Mouse (Mus musculus) liver, embryonic 15.5 days (tissue): ENCODE results near the gene Fam208a. TPM values are rescaled to one million over a fixed set of nuclear protein-coding genes. Genes with fewer than 3 reads are reported as not detected.

Experiments used
- ATAC-seq: fragments of 200-750 bp; cut with Nextera tagmentation; 2 replicates; pipeline ENCODE4 v1.8.0; 2017; ENCODE audit warnings: moderate number of reproducible peaks, mild to moderate bottlenecking, moderate library complexity; ENCODE audit not compliant: insufficient read depth
- H3K27ac ChIP-seq: fragments of 300-500 bp; sonication (generic); replicated peaks from 2 replicates; pipeline ENCODE4 v1.5.1; 2015; ENCODE audit warnings: mild to moderate bottlenecking, inconsistent platforms
- H3K27me3 ChIP-seq: fragments of 300-500 bp; sonication (generic); 2 replicates; pipeline ENCODE4 v1.6.1; 2015; ENCODE audit warnings: mild to moderate bottlenecking, inconsistent platforms
- H3K36me3 ChIP-seq: fragments of 300-500 bp; sonication (generic); replicated peaks from 2 replicates; pipeline ENCODE4 v1.6.1; 2015; ENCODE audit warnings: moderate library complexity, mild to moderate bottlenecking, inconsistent platforms
- H3K4me1 ChIP-seq: fragments of 300-500 bp; sonication (generic); replicated peaks from 2 replicates; pipeline ENCODE4 v1.6.1; 2015; ENCODE audit warnings: inconsistent platforms
- H3K4me2 ChIP-seq: fragments of 300-500 bp; sonication (generic); 2 replicates; pipeline ENCODE4 v1.6.1; 2015; ENCODE audit warnings: moderate library complexity, mild to moderate bottlenecking, inconsistent platforms
- H3K4me3 ChIP-seq: fragments of 300-500 bp; sonication (generic); replicated peaks from 2 replicates; pipeline ENCODE4 v1.5.1; 2015; ENCODE audit warnings: mild to moderate bottlenecking, inconsistent platforms
- H3K9ac ChIP-seq: fragments of 300-500 bp; sonication (generic); 2 replicates; pipeline ENCODE4 v1.6.1; 2015; ENCODE audit warnings: moderate library complexity, mild to moderate bottlenecking, inconsistent platforms
- H3K9me3 ChIP-seq: fragments of 300-500 bp; sonication (generic); replicated peaks from 2 replicates; pipeline ENCODE4 v1.6.1; 2016; ENCODE audit warnings: inconsistent platforms
- WGBS: fragments of 180-500 bp; shearing (Covaris S2); methylation state at CpG from one replicate; pipeline ENCODE4 v1.1.7; 2015; ENCODE audit warnings: mixed read lengths; ENCODE audit not compliant: insufficient replicate concordance; 5-methylcytosine and 5-hydroxymethylcytosine counted together
- polyA plus RNA-seq: library from polyadenylated mRNA; unstranded; fragments of >200 nt; fragmentation: Nextera tagmentation; extraction: Ambion mirVana; gene quantifications from 2 replicates; pipeline ENCODE4 v1.2.1, GENCODE M21; 2015

Fam208a gene
- polyA plus RNA-seq, 1 experiment from 2014 or later: 4.1 TPM

DNA sequence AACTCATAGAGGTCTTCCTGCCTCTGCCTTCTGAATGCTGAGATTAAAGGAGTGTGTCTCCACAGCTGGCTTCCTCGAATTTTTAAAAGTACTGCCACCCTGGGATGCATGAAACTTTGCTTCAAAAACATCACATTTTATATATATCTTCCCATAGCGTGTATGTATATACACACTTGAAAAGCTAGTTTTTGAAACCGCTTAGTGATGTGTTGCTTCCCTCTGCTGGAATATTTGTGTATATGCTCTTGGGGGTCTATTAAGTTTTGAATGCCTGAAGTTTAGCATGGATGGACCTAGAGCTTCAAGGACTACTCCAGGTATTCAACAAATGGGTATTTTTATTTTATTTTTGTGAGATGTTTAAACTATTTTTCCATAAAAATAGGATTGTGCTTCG, 14.7 kb upstream of the Fam208a start:
- Histone ChIP-seq H3K9ac (no peak overlapping the region), H3K36me3 (no peaks in the 10 kb centered on the region), H3K9me3 (no peaks in the 10 kb centered on the region), H3K27ac (no peak overlapping the region), H3K27me3 (no peaks in the 10 kb centered on the region), H3K4me2 (no peak overlapping the region), H3K4me1 (no peaks in the 10 kb centered on the region), H3K4me3 (no peak overlapping the region)
- no peak for ATAC-seq
- 25% methylated on average over 4 of the region's 4 CpGs for WGBS

DNA sequence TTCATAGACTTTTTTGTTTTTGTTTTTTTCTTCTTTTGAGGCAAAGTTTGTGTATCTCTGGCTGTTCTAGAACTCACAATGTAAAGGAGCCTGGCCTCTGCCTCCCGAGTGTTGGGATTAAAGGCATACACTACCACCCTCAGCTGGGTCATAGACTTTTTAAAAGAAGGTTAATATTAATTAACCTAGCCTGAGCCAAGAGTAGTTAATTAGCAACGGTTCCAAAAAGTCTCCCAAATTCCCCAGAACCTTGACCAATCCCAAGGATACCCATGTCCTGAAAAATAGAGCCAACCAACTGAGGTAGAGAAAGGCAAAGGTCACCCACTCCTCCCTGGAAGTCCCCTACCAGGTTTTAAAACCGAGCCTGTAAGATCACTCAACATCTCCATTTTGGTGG, 7.8 kb upstream of the Fam208a start:
- no peak overlapping the region for H3K9ac ChIP-seq
- 50% methylated on average over 3 of the region's 3 CpGs for WGBS
- ATAC-seq: no peak
- no peaks in the 10 kb centered on the region for H3K36me3 ChIP-seq
- H3K4me2 ChIP-seq: no peak overlapping the region
- no peaks in the 10 kb centered on the region for H3K9me3 ChIP-seq
- no peaks in the 10 kb centered on the region for H3K4me1 ChIP-seq
- H3K27me3 ChIP-seq: no peaks in the 10 kb centered on the region
- no peak overlapping the region for H3K4me3 ChIP-seq
- H3K27ac ChIP-seq: no peak overlapping the region

DNA sequence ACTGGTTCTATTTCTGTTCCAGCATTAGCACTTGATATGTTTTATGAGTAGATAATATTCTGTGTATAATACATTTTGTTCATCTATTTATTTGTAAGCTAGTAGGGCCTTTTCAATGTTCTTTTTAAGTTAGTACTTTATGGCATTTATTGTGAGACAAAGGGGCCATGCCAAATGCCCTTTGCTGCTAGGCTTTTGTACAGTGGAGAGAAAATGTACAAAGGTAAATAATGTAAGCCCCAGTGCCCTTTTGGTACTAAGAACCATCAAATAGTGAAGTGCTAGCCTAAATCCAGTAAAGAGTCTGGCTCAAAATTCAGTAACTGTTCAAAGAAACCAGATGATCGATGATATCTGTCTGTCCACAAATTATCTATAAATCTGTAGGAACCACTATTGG, 6.3 kb upstream of the Fam208a start:
- Histone ChIP-seq H3K9ac (no peak overlapping the region), H3K36me3 (no peaks in the 10 kb centered on the region), H3K9me3 (no peaks in the 10 kb centered on the region), H3K4me2 (no peak overlapping the region), H3K4me3 (no peak overlapping the region), H3K27ac (no peak overlapping the region), H3K4me1 (no peaks in the 10 kb centered on the region), H3K27me3 (peaks cover 1% of the 10 kb centered on the region; the same call in 1 of the 2 replicates)
- 78% methylated on average over 1 of the region's 1 CpGs for WGBS
- no peak for ATAC-seq

DNA sequence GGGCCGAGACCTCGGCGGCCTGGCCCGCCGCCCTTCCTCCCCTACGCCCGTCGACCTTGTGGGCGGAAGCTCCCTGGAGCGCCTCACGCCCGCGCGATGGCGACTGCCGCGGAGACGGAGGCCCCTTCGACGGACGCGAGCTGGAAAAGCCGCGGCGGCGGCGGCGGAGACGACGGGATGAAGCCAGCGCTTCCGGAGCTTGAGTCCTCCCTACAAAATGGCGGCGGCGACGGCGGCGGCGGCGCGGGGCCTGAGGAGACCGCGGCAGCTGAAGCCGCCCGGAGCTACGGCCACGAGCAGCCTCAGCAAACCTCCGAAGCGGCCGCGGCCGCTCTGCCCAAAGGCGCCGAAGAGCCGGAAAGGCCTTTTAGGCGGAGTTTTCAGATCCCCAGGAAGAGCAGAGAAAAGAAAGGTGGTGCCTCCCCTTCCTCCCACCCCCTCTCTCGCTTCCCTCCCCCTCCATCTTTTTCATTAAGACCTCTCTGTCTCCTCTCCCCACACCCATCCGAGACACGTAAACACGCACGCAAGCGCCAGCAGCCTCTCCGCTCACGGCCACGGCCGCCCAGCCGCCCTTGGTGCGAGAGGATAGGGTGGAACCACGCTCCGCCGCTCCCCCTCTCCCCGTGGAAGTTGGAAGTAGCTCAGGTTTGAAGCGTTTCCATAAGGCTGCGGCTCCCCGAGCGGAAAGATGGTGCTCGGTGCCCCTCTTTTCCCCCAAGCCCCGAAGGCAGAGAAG, 508 bp downstream of the Fam208a start:
- Histone ChIP-seq H3K9me3 (0 out of 2 replicates have a peak, but pooled peaks cover 6% of the 10 kb centered on the region), H3K9ac (peak overlapping the region; percentile 89), H3K27me3 (peaks cover 5% of the 10 kb centered on the region; the same call in 1 of the 2 replicates), H3K4me2 (peak overlapping the region; percentile 94), H3K27ac (peak overlapping the region; percentile 95), H3K36me3 (peaks cover 17% of the 10 kb centered on the region; the same call in 1 of the 2 replicates), H3K4me3 (peak overlapping the region; percentile 86), H3K4me1 (peaks cover 12% of the 10 kb centered on the region)
- under 1% methylated on average over 78 of the region's 78 CpGs for WGBS
- ATAC-seq: peak; percentile 82

DNA sequence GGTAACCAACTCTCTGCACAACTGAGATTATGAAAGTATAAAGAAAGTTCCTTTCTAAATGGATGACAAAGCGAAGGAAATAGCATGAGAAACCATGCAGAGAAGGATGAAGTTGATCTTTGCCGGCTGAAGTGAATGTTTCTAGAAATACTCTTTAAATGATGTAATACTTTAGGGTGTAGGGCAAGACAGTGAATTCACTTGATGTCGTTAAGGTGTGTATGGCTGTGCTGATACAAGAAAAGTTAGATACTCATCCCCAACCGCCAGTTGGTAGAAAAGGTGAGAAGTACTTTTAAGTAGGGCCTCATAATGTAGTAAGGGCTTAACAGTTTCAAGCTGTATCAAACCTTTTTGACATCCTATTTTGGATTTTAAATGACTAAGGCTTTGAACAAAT, 1.6 kb downstream of the Fam208a start:
- no peak overlapping the region for H3K9ac ChIP-seq
- H3K4me2 ChIP-seq: peak overlapping the region; percentile 94
- H3K4me3 ChIP-seq: peak overlapping the region; percentile 86
- H3K4me1 ChIP-seq: peaks cover 12% of the 10 kb centered on the region
- 0 out of 2 replicates have a peak, but pooled peaks cover 6% of the 10 kb centered on the region for H3K9me3 ChIP-seq
- H3K36me3 ChIP-seq: peaks cover 23% of the 10 kb centered on the region; the same call in 1 of the 2 replicates
- 74% methylated on average over 4 of the region's 4 CpGs for WGBS
- no peak for ATAC-seq
- H3K27ac ChIP-seq: no peak overlapping the region
- H3K27me3 ChIP-seq: peaks cover 5% of the 10 kb centered on the region; the same call in 1 of the 2 replicates

DNA sequence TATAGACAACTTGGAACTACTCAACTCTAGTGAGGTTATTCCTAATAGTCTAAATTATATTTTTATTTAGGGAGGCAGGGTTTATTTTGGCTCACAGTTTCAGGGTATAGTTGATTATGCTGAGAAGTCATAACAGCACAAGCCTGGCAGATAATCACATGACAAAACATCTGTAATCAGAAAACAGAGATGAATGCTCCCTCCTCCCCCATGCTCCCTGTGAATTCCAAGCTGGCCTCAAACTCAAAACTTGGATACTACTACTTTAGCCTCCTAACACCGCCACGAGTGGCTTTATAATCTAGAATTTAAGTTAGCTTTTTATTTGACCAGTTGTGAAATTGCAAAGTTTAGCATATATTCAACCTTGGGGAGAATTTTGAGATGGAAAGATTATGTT, 3.4 kb downstream of the Fam208a start:
- Histone ChIP-seq H3K4me1 (peaks cover 12% of the 10 kb centered on the region), H3K4me2 (no peak overlapping the region), H3K36me3 (peaks cover 23% of the 10 kb centered on the region; the same call in 1 of the 2 replicates), H3K27ac (no peak overlapping the region), H3K9ac (no peak overlapping the region), H3K27me3 (peaks cover 5% of the 10 kb centered on the region; the same call in 1 of the 2 replicates), H3K9me3 (0 out of 2 replicates have a peak, but pooled peaks cover 6% of the 10 kb centered on the region), H3K4me3 (no peak overlapping the region)
- 86% methylated on average over 2 of the region's 2 CpGs for WGBS
- no peak for ATAC-seq

DNA sequence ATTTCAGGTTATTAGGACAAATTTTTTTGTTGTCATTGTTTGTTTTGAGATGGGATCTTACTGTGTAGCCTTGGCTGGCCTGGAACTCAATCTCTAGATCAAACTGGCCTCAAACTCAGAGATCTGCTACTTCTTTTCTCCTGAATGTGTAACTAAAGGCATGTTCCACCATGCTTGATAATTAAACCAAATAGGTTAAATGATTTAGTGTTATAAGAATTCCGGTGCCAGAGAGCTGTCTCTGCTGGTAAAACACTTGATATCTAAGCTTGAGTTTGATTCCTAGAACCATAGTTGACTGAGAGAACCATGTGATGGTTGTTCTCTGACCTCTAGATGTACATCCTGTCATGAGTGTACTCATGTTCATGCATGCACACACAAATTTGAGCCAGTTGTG, 7.5 kb downstream of the Fam208a start:
- ATAC-seq: no peak
- Histone ChIP-seq H3K27ac (no peak overlapping the region), H3K9ac (no peak overlapping the region), H3K4me1 (no peaks in the 10 kb centered on the region), H3K9me3 (no peaks in the 10 kb centered on the region), H3K27me3 (no peaks in the 10 kb centered on the region), H3K4me2 (no peak overlapping the region), H3K4me3 (no peak overlapping the region), H3K36me3 (peaks cover 34% of the 10 kb centered on the region)
- 86% methylated on average over 1 of the region's 1 CpGs for WGBS

DNA sequence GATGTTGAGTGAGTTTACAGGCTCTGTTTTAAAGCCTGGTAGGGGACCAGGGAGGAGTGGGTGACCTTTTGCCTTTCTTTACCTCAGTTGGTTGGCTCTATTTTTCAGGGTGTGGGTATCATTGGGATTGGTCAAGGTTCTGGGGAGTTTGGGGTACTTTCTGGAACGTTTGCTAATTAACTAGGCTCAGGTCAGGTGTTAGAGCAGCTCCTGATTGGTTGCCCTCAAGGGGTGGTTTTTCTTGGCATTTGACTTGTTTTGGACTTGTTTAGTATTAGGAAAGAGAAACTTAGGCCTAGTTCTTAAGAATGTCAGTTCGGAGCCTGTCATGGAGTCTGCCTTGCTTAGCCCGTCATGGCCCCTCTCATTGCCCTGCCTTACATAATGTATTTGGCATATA, 8.2 kb downstream of the Fam208a start:
- Histone ChIP-seq H3K9ac (no peak overlapping the region), H3K27ac (no peak overlapping the region), H3K27me3 (no peaks in the 10 kb centered on the region), H3K9me3 (no peaks in the 10 kb centered on the region), H3K4me2 (no peak overlapping the region), H3K4me3 (no peak overlapping the region), H3K36me3 (peaks cover 31% of the 10 kb centered on the region), H3K4me1 (no peaks in the 10 kb centered on the region)
- WGBS: 68% methylated on average over 3 of the region's 3 CpGs
- no peak for ATAC-seq

DNA sequence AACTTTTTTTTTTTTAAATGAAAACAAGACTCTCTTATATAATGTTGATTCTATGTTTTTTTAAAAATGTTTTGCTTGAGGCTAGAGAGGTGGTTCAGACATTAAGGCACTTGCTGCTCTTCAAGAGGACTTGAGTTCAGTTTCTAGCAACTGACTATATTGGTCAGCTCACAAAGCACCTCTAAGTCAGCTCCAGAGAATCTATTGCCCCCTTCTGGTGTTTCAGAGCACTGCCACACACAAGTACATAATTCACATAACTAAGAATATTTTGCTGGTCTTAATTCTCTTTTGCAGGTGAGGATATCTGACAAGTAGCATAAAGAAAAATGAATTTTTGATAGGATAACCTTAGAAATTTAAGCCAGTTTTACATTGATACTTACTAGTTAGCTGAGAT, 12.3 kb downstream of the Fam208a start:
- no peak for ATAC-seq
- Histone ChIP-seq H3K27me3 (no peaks in the 10 kb centered on the region), H3K4me2 (no peak overlapping the region), H3K4me3 (no peak overlapping the region), H3K9me3 (no peaks in the 10 kb centered on the region), H3K9ac (no peak overlapping the region), H3K36me3 (peaks cover 44% of the 10 kb centered on the region), H3K4me1 (no peaks in the 10 kb centered on the region), H3K27ac (no peak overlapping the region)

DNA sequence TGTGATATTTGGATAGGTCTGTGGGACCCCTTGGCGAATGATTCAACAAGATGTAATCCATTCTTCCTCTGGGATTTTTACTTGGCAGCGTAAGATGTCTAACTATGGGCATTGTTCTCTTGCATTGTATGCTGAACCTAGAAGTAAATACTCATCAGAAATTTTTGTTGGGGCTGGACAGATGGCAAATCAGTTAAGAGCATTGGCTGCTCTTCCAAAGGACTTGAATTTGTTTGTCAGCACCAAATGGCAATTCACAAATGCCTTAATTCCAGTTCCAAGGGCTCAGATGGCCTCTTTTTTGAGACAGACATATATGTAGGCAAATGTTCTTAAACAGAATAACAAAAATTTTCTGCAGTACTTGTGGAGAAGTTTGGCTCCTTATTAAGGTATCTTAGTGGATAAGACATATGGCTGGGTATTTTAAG, 16.2 kb downstream of the Fam208a start:
- no peaks in the 10 kb centered on the region for H3K4me1 ChIP-seq
- WGBS: 90% methylated on average over 2 of the region's 2 CpGs

DNA sequence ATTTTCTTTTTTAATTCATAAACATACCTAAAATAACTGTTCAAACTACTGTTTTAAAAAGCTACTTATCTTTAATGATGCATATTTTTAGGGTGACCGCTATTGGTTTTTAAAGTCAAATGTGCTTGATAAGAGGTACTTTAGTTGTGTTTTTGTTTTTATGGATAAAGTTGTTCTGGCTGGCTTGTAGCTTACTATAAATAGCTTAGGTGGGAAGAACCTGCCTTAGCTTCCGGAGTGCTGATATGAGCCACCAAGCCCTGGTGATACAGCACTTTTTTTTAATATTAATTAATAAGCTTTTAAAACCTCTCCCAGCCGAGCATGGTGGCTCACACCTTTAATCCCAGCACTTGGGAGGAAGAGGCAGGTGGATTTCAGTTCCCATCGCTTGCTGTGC, 18.3 kb downstream of the Fam208a start:
- Histone ChIP-seq H3K4me3 (no peak overlapping the region), H3K36me3 (peaks cover 61% of the 10 kb centered on the region), H3K4me1 (no peaks in the 10 kb centered on the region), H3K27me3 (no peaks in the 10 kb centered on the region), H3K4me2 (no peak overlapping the region), H3K27ac (no peak overlapping the region), H3K9me3 (no peaks in the 10 kb centered on the region), H3K9ac (no peak overlapping the region)
- WGBS: 70% methylated on average over 4 of the region's 4 CpGs
- ATAC-seq: no peak

More for the DNA sequence above, 16.2 kb downstream of the Fam208a start:
- no peak overlapping the region for H3K9ac ChIP-seq
- peaks cover 61% of the 10 kb centered on the region for H3K36me3 ChIP-seq
- H3K27ac ChIP-seq: no peak overlapping the region
- ATAC-seq: no peak
- no peaks in the 10 kb centered on the region for H3K9me3 ChIP-seq
- no peak overlapping the region for H3K4me2 ChIP-seq
- no peak overlapping the region for H3K4me3 ChIP-seq
- no peaks in the 10 kb centered on the region for H3K27me3 ChIP-seq
